Mouse (Mus musculus): Measurements from ENCODE around the gene Kcnmb1. TPM values are rescaled to one million over a fixed set of nuclear protein-coding genes. Genes with fewer than 3 reads are reported as not detected.

Gene Kcnmb1
- polyA plus RNA-seq, 1 experiment from 2014 or later: 0.05 TPM

GRCm38 (mm10) chr11:34009316-34010087, 46.7 kb downstream of the Kcnmb1 start:
- no peak for TF ChIP-seq CTCF (IDR thresholded peaks at IDR 0.05; ENCODE audit: low read depth)
- TF ChIP-seq EP300 (IDR thresholded peaks at IDR 0.05; ENCODE audit: low read depth): no peak
- 51% methylated on average over 12 of the region's 12 CpGs for WGBS (ENCODE audit: insufficient replicate concordance)
- no peak for DNase-seq
- ATAC-seq: no peak
- no peaks in the 10 kb centered on the region for H3K27me3 ChIP-seq (ENCODE audit: insufficient read depth, low read length)
- no peak overlapping the region for H3K4me2 ChIP-seq (ENCODE audit: low read depth, low read length)
- no peaks in the 10 kb centered on the region for H3K9me3 ChIP-seq (ENCODE audit: low read length)
- peak overlapping the region; percentile 64 for H3K27ac ChIP-seq (ENCODE audit: low read depth)
- H3K4me1 ChIP-seq (ENCODE audit: insufficient read depth): peaks cover 4% of the 10 kb centered on the region; the same call in 1 of the 2 replicates
- H3K9ac ChIP-seq (replicated peaks): no peak overlapping the region
- H3K4me3 ChIP-seq (ENCODE audit: low read depth, low read length): no peak overlapping the region
- no peaks in the 10 kb centered on the region for H3K36me3 ChIP-seq (replicated peaks; ENCODE audit: insufficient read depth, low read length)

GRCm38 (mm10) chr11:34010133-34010858, 47.5 kb downstream of the Kcnmb1 start:
- TF ChIP-seq EP300 (IDR thresholded peaks at IDR 0.05; ENCODE audit: low read depth): no peak
- no peak for TF ChIP-seq CTCF (IDR thresholded peaks at IDR 0.05; ENCODE audit: low read depth)
- Histone ChIP-seq H3K9me3 (ENCODE audit: low read length) (no peaks in the 10 kb centered on the region), H3K27ac (ENCODE audit: low read depth) (peak overlapping the region; percentile 64), H3K36me3 (replicated peaks; ENCODE audit: insufficient read depth, low read length) (no peaks in the 10 kb centered on the region), H3K4me2 (ENCODE audit: low read depth, low read length) (no peak overlapping the region), H3K9ac (replicated peaks) (no peak overlapping the region), H3K4me1 (ENCODE audit: insufficient read depth) (peaks cover 4% of the 10 kb centered on the region; the same call in 1 of the 2 replicates), H3K27me3 (ENCODE audit: insufficient read depth, low read length) (no peaks in the 10 kb centered on the region), H3K4me3 (ENCODE audit: low read depth, low read length) (no peak overlapping the region)
- WGBS (ENCODE audit: insufficient replicate concordance): 44% methylated on average over 7 of the region's 7 CpGs
- ATAC-seq: peak; percentile 33; the same call in 1 of the 2 replicates
- no peak for DNase-seq

- Histone ChIP-seq H3K4me2 (ENCODE audit: low read depth, low read length) (no peak overlapping the region), H3K27ac (ENCODE audit: low read depth) (peak overlapping the region; percentile 64), H3K4me3 (ENCODE audit: low read depth, low read length) (no peak overlapping the region), H3K4me1 (ENCODE audit: insufficient read depth) (peaks cover 4% of the 10 kb centered on the region; the same call in 1 of the 2 replicates), H3K9ac (replicated peaks) (no peak overlapping the region), H3K9me3 (ENCODE audit: low read length) (no peaks in the 10 kb centered on the region), H3K36me3 (replicated peaks; ENCODE audit: insufficient read depth, low read length) (no peaks in the 10 kb centered on the region), H3K27me3 (ENCODE audit: insufficient read depth, low read length) (no peaks in the 10 kb centered on the region)
- TF ChIP-seq EP300 (IDR thresholded peaks at IDR 0.05; ENCODE audit: low read depth) (no peak), CTCF (IDR thresholded peaks at IDR 0.05; ENCODE audit: low read depth) (no peak)
- WGBS (ENCODE audit: insufficient replicate concordance): 39% methylated on average over 4 of the region's 4 CpGs
- DNase-seq (no peak), ATAC-seq (peak; percentile 73)
These were observed 48.0 kb downstream of the Kcnmb1 start for GRCm38 (mm10) chr11:34010859-34011172.

- WGBS (ENCODE audit: insufficient replicate concordance): 64% methylated on average over 6 of the region's 6 CpGs
- no peak for TF ChIP-seq EP300 (IDR thresholded peaks at IDR 0.05; ENCODE audit: low read depth)
- TF ChIP-seq CTCF (IDR thresholded peaks at IDR 0.05; ENCODE audit: low read depth): no peak
- Histone ChIP-seq H3K4me3 (ENCODE audit: low read depth, low read length) (no peak overlapping the region), H3K9ac (replicated peaks) (no peak overlapping the region), H3K36me3 (replicated peaks; ENCODE audit: insufficient read depth, low read length) (no peaks in the 10 kb centered on the region), H3K27me3 (ENCODE audit: insufficient read depth, low read length) (no peaks in the 10 kb centered on the region), H3K27ac (ENCODE audit: low read depth) (peak overlapping the region; percentile 55; the same call in 1 of the 2 replicates), H3K9me3 (ENCODE audit: low read length) (no peaks in the 10 kb centered on the region), H3K4me1 (ENCODE audit: insufficient read depth) (peaks cover 4% of the 10 kb centered on the region; the same call in 1 of the 2 replicates), H3K4me2 (ENCODE audit: low read depth, low read length) (no peak overlapping the region)
- no peak for ATAC-seq
- DNase-seq: no peak
These were observed 49.3 kb downstream of the Kcnmb1 start for GRCm38 (mm10) chr11:34012007-34012652.

Other genes starting within 250 kb of the Kcnmb1 start
- gene Kcnip1, start 30.1 kb downstream of the Kcnmb1 start, polyA plus RNA-seq (2015; fragmentation: Nextera tagmentation; extraction: Ambion mirVana): not detected in 2 replicates
- gene Lcp2, start 83.9 kb downstream of the Kcnmb1 start, polyA plus RNA-seq (2015; fragmentation: Nextera tagmentation; extraction: Ambion mirVana): 9.8 and 12.3 TPM in 2 replicates
- not detected in 2 replicates for gene 4930469K13Rik, start 135.5 kb downstream of the Kcnmb1 start, polyA plus RNA-seq (2015; fragmentation: Nextera tagmentation; extraction: Ambion mirVana)
- gene Foxi1, start 245.1 kb downstream of the Kcnmb1 start, polyA plus RNA-seq (2015; fragmentation: Nextera tagmentation; extraction: Ambion mirVana): not detected in 2 replicates